Mouse (Mus musculus): Measurements from ENCODE around the gene Cnih3. TPM values are rescaled to one million over a fixed set of nuclear protein-coding genes. Genes with fewer than 3 reads are reported as not detected.

Gene Cnih3
- polyA plus RNA-seq, 1 experiment from 2014 or later: 0.15 TPM

Other genes with a start within 250 kb of the Cnih3 start
- gene Nvl, start 208.4 kb upstream of the Cnih3 start, polyA plus RNA-seq (2015; fragmentation: Nextera tagmentation; extraction: Ambion mirVana): 31.9 and 36.2 TPM in 2 replicates
- 102 and 105 TPM in 2 replicates for gene Cnih4, start 207.9 kb upstream of the Cnih3 start, polyA plus RNA-seq (2015; fragmentation: Nextera tagmentation; extraction: Ambion mirVana)
- 28.3 and 32.6 TPM in 2 replicates for gene Wdr26, start 140.6 kb upstream of the Cnih3 start, polyA plus RNA-seq (2015; fragmentation: Nextera tagmentation; extraction: Ambion mirVana)
- gene Ccdc121, start 158.8 kb downstream of the Cnih3 start, polyA plus RNA-seq (2015; fragmentation: Nextera tagmentation; extraction: Ambion mirVana): 0.12 and 0.15 TPM in 2 replicates
- 1.4 and 1.6 TPM in 2 replicates for gene Dnah14, start 223.9 kb downstream of the Cnih3 start, polyA plus RNA-seq (2015; fragmentation: Nextera tagmentation; extraction: Ambion mirVana)